Mouse (Mus musculus): Measurements from ENCODE around the gene Oprm1. TPM values are rescaled to one million over a fixed set of nuclear protein-coding genes. Genes with fewer than 3 reads are reported as not detected.

Gene Oprm1
- polyA plus RNA-seq, 1 experiment from 2014 or later = 1.2 TPM

DNA sequence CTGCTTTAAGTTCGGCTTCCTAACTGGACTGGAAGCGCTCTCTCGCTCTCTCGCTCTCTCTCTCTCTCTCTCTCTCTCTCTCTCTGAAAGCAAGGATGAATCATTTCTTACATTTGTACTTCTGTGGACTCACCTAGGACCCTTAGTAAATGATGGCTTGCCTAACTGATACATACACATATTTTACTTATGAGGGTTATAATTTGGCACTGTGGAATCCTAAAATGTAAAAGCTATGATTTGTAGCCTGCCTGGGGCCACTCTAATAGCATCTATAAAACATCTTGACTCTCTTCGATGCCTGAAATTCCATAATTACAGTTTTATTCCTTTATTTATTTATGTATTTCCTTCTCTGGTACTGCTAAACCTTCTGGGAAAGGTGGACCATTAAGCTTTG is 312.6 kb downstream of the Oprm1 start:
- H3K9ac ChIP-seq (replicated peaks; ENCODE audit: low read length) = no peak overlapping the region
- H3K27me3 ChIP-seq (ENCODE audit: control insufficient read depth, insufficient read depth, low read length) = no peaks in the 10 kb centered on the region
- no peaks in the 10 kb centered on the region for H3K9me3 ChIP-seq (ENCODE audit: control insufficient read depth, low read length)
- no peak overlapping the region for H3K27ac ChIP-seq (replicated peaks; ENCODE audit: low read depth, low read length)
- no peak overlapping the region for H3K4me3 ChIP-seq (replicated peaks; ENCODE audit: low read depth, low read length)
- H3K4me2 ChIP-seq (ENCODE audit: low read length) = no peak overlapping the region
- WGBS = 88% methylated on average over 5 of the region's 5 CpGs
- H3K36me3 ChIP-seq (ENCODE audit: control insufficient read depth, insufficient read depth, low read length) = no peaks in the 10 kb centered on the region
- DNase-seq (no peak), ATAC-seq (ENCODE audit: low FRiP score, low TSS enrichment) (no peak)
- H3K4me1 ChIP-seq (ENCODE audit: control insufficient read depth, insufficient read depth, low read length) = no peaks in the 10 kb centered on the region

DNA sequence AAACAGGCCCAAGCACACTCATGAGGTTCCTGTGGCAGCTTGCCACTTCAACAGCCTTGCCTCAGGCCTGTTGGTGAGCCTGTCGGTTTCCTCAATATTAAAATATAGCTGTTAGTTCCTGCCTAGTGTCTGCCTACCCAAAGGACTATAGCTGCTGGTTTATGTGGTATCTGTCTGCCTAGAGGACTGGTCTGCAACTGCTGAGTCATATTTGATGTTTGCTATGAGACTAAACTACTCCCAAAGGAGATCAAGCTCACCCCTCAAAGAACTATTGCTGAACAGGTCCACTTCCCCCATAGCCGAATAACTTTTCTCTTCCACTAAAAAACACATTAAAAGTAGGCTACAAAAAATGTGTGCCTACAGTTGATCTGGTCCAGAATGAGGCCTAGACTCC is 315.9 kb downstream of the Oprm1 start:
- Histone ChIP-seq H3K27me3 (ENCODE audit: control insufficient read depth, insufficient read depth, low read length) (no peaks in the 10 kb centered on the region), H3K4me1 (ENCODE audit: control insufficient read depth, insufficient read depth, low read length) (no peaks in the 10 kb centered on the region), H3K9me3 (ENCODE audit: control insufficient read depth, low read length) (no peaks in the 10 kb centered on the region), H3K27ac (replicated peaks; ENCODE audit: low read depth, low read length) (no peak overlapping the region), H3K9ac (replicated peaks; ENCODE audit: low read length) (no peak overlapping the region), H3K4me3 (replicated peaks; ENCODE audit: low read depth, low read length) (no peak overlapping the region), H3K4me2 (ENCODE audit: low read length) (no peak overlapping the region), H3K36me3 (ENCODE audit: control insufficient read depth, insufficient read depth, low read length) (no peaks in the 10 kb centered on the region)
- WGBS = 88% methylated on average over 2 of the region's 2 CpGs
- no peak for ATAC-seq (ENCODE audit: low FRiP score, low TSS enrichment)
- no peak for DNase-seq

DNA sequence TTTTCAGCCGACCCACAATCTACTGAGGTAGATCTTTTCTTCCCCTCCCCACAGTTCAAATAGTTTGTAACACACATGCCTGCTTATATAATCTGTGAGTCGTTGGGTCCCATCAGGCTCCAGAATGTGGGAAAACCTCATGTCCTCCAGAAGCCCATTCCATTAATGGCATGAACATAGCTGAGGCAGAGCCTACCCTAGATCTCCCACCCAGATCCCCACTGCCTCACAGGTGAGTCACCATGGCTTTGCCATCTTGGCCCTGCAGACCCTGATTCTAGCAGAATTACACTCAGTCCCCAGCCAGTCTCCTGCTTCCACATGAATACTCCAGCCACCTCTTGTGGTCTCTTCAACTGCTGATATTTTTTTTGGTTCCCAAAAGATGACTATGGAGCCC is 317.4 kb downstream of the Oprm1 start:
- no peak for ATAC-seq (ENCODE audit: low FRiP score, low TSS enrichment)
- H3K9ac ChIP-seq (replicated peaks; ENCODE audit: low read length) = no peak overlapping the region
- 83% methylated on average over 2 of the region's 2 CpGs for WGBS
- no peak overlapping the region for H3K27ac ChIP-seq (replicated peaks; ENCODE audit: low read depth, low read length)
- no peaks in the 10 kb centered on the region for H3K9me3 ChIP-seq (ENCODE audit: control insufficient read depth, low read length)
- H3K4me2 ChIP-seq (ENCODE audit: low read length) = no peak overlapping the region
- no peaks in the 10 kb centered on the region for H3K27me3 ChIP-seq (ENCODE audit: control insufficient read depth, insufficient read depth, low read length)
- no peaks in the 10 kb centered on the region for H3K36me3 ChIP-seq (ENCODE audit: control insufficient read depth, insufficient read depth, low read length)
- H3K4me1 ChIP-seq (ENCODE audit: control insufficient read depth, insufficient read depth, low read length) = no peaks in the 10 kb centered on the region
- DNase-seq = no peak
- H3K4me3 ChIP-seq (replicated peaks; ENCODE audit: low read depth, low read length) = no peak overlapping the region

DNA sequence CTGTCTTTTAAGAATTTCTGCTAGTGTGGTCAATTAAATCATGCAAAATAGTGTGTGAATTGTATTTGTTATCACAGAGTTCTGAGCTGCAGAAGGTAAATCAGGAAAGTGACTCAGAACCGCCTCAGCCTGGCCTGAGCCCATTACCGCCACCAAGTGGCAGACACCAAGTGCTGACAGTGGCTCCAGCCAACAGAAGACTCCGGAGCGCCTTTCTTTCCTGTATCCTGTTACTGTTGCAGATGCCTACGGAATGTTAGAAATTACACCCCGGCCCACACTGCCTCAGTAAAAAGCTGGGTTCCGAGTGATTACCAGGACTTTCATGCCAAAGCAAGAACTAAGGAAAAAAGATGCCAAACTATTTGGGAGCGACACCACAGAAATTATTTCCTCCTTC is 317.9 kb downstream of the Oprm1 start:
- Histone ChIP-seq H3K9me3 (ENCODE audit: control insufficient read depth, low read length) (no peaks in the 10 kb centered on the region), H3K4me2 (ENCODE audit: low read length) (no peak overlapping the region), H3K9ac (replicated peaks; ENCODE audit: low read length) (no peak overlapping the region), H3K4me3 (replicated peaks; ENCODE audit: low read depth, low read length) (no peak overlapping the region), H3K27me3 (ENCODE audit: control insufficient read depth, insufficient read depth, low read length) (no peaks in the 10 kb centered on the region), H3K36me3 (ENCODE audit: control insufficient read depth, insufficient read depth, low read length) (no peaks in the 10 kb centered on the region), H3K27ac (replicated peaks; ENCODE audit: low read depth, low read length) (no peak overlapping the region), H3K4me1 (ENCODE audit: control insufficient read depth, insufficient read depth, low read length) (no peaks in the 10 kb centered on the region)
- WGBS = 21% methylated on average over 8 of the region's 8 CpGs
- DNase-seq (peak; percentile 87), ATAC-seq (ENCODE audit: low FRiP score, low TSS enrichment) (peak; percentile 77)

DNA sequence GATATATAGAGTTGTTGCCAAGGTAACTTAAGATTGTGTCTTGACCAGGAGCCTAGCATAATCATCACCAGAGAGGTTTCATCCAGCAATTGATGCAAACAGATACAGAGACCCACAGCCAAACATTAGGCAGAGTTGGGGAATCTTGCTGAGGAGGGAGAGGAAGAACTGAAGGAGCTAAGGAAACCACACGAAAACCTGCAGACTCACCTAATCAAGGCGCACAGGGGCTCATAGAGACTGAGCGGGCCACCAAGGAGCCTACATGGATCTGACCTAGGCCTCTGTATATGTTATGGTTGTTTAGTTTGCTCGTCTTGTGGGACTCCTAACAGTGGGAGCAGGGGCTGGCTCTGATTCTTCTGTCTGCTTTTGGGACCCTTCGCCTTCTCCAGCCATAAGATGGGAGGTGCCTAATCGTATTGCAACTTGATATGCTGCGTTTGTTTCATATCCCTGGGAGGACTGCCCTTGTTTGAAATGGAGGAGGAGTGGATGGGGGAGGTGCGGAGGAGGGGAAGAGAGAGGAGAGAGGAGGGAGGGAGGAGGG is 318.4 kb downstream of the Oprm1 start:
- Histone ChIP-seq H3K9me3 (ENCODE audit: control insufficient read depth, low read length) (no peaks in the 10 kb centered on the region), H3K9ac (replicated peaks; ENCODE audit: low read length) (no peak overlapping the region), H3K27me3 (ENCODE audit: control insufficient read depth, insufficient read depth, low read length) (no peaks in the 10 kb centered on the region), H3K27ac (replicated peaks; ENCODE audit: low read depth, low read length) (no peak overlapping the region), H3K36me3 (ENCODE audit: control insufficient read depth, insufficient read depth, low read length) (no peaks in the 10 kb centered on the region), H3K4me2 (ENCODE audit: low read length) (no peak overlapping the region), H3K4me3 (replicated peaks; ENCODE audit: low read depth, low read length) (no peak overlapping the region), H3K4me1 (ENCODE audit: control insufficient read depth, insufficient read depth, low read length) (no peaks in the 10 kb centered on the region)
- peak; percentile 12; the same call in 1 of the 2 replicates for ATAC-seq (ENCODE audit: low FRiP score, low TSS enrichment)
- 55% methylated on average over 7 of the region's 8 CpGs for WGBS
- no peak for DNase-seq

DNA sequence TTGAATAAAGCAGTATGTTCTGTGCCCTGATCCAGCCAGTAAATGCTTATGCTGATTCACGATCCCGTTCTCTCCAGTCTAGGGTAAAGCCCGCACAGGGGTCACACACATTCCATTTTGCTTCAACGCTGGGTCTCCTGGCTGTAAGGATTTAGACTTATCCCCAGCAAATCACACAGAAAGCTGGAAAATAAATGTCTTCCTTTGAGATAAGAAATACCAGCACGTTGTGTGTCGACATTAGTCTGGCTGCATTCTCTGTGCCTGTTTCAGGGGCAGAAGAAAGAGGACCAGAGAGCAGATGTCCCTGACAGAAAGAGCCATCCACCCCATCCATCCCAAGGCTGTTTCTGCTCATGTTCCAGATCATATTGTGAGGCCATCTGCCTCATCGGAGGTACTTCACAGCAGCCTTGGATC is 319.1 kb downstream of the Oprm1 start:
- 82% methylated on average over 7 of the region's 7 CpGs for WGBS
- Histone ChIP-seq H3K9ac (replicated peaks; ENCODE audit: low read length) (no peak overlapping the region), H3K9me3 (ENCODE audit: control insufficient read depth, low read length) (no peaks in the 10 kb centered on the region), H3K27me3 (ENCODE audit: control insufficient read depth, insufficient read depth, low read length) (no peaks in the 10 kb centered on the region), H3K4me2 (ENCODE audit: low read length) (no peak overlapping the region), H3K4me3 (replicated peaks; ENCODE audit: low read depth, low read length) (no peak overlapping the region), H3K36me3 (ENCODE audit: control insufficient read depth, insufficient read depth, low read length) (no peaks in the 10 kb centered on the region), H3K27ac (replicated peaks; ENCODE audit: low read depth, low read length) (no peak overlapping the region), H3K4me1 (ENCODE audit: control insufficient read depth, insufficient read depth, low read length) (no peaks in the 10 kb centered on the region)
- no peak for ATAC-seq (ENCODE audit: low FRiP score, low TSS enrichment)
- no peak for DNase-seq

DNA sequence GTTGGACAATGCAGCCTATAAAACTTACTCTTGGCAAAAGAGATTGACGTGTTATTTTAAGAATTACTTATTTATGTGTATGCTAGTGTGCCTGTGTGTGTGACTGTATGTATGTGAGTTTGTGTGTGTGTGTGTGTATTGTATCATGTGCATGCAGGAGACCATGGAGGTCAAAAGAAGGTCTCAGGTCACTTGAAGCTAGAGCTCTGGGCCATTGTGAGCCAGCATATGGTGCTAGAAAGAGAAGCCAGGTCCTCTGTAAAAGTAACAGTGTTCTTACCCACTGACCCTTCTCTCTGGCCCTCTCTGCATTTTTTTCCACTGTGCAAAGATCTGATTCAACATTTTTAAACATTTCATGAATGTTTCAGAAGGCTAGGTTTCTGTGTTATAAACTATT is 319.7 kb downstream of the Oprm1 start:
- Histone ChIP-seq H3K27me3 (ENCODE audit: control insufficient read depth, insufficient read depth, low read length) (no peaks in the 10 kb centered on the region), H3K9me3 (ENCODE audit: control insufficient read depth, low read length) (no peaks in the 10 kb centered on the region), H3K36me3 (ENCODE audit: control insufficient read depth, insufficient read depth, low read length) (no peaks in the 10 kb centered on the region), H3K4me3 (replicated peaks; ENCODE audit: low read depth, low read length) (no peak overlapping the region), H3K4me1 (ENCODE audit: control insufficient read depth, insufficient read depth, low read length) (no peaks in the 10 kb centered on the region), H3K4me2 (ENCODE audit: low read length) (no peak overlapping the region), H3K9ac (replicated peaks; ENCODE audit: low read length) (no peak overlapping the region), H3K27ac (replicated peaks; ENCODE audit: low read depth, low read length) (no peak overlapping the region)
- whole genome bisulfite sequencing = 86% methylated on average over 1 of the region's 1 CpGs
- ATAC-seq (ENCODE audit: low FRiP score, low TSS enrichment) (no peak), DNase-seq (no peak)

Other genes starting within 250 kb of the Oprm1 start
- gene Gm10945, start 3.3 kb downstream of the Oprm1 start, polyA plus RNA-seq (2014; fragmentation: Nextera tagmentation; extraction: Ambion mirVana) = not detected in 2 replicates

Measured in midbrain, embryonic 14.5 days (tissue).